Mouse (Mus musculus) urinary bladder, postnatal 14 days (tissue): ENCODE data around the gene Ercc4.
"Not testable (repeated sequence)": the region's sequence is repeated elsewhere in the genome, so short reads cannot be mapped to it uniquely, and the experiment has no call there.

Experiments used
- DNase-seq: peaks from one replicate; pipeline ENCODE4 v3.0.0; 2021; ENCODE audit warnings: low spot score

Gene Ercc4

DNA sequence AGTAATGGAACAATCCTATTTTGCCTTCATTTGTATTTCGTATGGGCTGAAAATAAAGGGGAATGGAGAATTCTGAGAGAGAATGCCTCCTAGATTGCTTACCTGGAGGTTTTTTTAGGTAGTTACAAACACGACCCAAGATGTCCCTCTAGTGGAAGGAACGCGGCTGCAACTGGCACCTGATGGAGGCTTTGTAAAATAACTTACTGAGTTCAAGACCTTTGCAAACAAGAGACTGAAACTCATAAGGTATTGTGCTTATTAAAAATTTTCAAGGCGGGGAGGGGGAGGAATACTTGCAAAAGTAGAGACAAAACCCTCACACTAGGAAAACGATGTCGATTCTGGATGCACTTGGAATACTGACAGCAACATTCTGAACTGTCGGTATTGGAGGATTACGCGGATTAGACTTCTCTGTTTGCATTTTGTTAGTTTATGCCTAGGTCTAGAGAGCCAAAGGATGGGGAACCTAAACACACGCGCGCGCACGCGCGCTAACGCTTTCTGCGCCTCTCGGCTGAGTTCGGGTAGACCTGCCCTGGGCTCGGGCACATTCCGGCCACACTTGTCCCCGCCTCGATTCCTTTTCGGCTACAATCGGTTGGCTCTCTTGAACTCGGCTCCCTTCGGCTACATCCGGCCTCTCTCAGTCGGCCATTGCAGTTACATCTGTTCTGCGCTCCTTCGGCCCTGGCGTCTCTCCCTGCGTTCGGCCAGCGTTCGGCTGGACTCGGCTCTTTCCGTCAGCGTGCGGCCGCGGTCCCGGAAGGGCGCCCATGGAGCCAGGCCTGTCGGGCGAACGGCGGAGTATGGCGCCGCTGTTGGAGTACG is at the start of gene Ercc4:
TSS of gene Ercc4 (plus strand) at position 529 of the 834 bp plus-strand sequence.
- DNase-seq, result peak; percentile 98

DNA sequence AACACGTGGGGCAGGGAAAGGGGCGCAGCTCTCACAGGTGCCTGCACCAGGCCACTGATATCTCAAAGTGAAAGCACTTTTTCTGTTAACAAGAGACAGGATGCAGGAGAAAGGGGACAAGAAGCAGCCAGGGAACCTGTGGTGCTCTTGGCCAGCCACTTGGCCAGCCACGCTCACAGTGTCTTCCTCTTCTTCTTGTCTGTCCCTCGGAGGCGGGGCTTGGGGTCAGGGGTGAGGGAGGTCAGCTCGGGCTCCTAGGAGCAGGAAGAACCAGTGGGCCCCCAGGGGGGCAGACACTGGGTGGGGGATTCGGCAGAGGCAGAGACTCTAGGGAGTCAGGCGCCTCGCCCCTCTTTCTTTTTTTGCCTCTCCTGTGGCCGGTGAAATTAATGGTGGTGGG is 48.4 kb upstream of the Ercc4 start:
- no peak for DNase-seq

DNA sequence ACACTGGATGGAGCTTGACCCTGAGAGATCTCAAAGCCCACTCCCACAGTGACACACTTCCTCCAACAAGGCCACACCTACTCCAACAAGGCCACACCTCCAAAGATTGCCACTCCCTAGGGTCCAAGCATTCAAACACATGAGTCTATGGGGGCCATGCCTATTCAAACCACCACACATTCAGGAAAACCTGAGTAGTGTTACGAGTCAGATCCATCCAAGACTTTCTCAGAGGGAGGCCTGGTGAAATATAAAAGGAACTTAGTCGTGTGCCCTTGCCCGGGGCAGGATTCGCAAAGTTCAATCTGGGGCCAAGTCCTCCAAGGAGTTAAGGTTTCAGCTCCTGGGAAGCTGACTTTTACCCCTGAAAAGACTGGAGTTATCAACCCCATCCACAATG is 35.3 kb upstream of the Ercc4 start:
- DNase-seq, result no peak

DNA sequence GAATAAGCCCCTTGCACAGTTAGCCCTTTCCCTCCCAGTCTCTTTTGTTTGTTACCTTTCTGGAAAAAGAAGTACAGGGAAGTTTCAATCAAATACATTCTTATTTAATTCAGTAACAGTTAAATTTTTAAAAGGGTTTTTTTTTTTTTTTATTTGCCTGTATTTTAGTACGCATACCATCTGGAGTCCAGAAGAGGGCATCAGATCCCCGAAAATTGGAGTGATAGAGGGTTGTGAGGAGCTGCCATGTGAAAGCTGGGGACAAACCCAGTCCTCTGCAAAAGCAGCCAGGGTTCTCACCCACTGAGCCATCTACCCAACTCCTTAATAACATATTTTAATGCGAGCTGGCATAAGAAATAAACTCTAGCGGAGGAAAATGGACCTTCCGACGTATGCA is 29.3 kb upstream of the Ercc4 start:
- DNase-seq, result no peak

DNA sequence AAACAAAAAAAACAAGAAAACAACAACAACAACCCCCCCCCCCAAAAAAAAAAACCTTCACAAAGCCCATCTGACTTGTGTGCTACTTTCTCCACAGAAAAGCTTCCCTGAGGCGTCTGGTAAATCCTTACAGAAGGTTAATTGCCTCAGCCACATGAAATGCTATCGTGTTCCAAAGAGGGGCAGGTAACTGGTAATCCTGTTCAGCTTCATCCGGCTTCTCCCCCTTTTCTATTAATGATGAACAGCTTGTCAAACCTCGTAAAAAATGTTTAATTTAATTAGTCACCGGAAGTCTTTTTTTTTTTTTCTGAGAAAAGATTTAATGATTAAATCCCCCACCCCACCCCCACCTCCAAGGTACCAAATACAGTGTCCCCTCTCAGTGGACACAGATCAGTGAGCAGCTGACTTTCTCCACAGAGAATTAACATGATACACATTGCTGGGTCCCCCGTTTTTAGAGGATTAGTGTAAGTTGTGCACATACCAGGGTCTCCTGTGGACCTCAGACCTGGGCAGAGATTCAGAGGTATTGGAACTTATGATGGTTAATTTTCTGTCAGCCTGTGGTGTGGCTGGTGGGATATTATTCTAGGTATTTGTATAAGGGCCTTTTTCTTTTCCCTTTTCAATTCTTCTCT is 26.2 kb upstream of the Ercc4 start:
- no peak for DNase-seq

DNA sequence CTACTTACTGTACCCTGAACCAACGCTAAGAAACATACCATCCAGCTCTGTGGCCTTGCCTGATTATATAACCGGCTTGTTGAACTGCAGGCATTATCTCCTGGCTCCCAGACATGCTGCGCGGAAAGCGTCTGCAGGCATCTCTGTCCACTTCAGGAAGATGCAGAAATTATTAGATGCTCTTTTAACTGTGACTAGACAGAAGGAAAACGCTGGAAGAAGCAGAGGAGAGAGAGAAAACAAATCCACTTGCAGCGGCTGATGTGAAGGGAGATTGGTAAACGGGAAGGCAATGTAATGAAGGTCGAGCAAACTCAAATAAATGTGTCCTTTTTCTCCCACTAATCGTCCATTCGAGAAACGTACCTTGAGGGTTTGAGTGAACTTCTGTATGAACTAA is 1.1 kb upstream of the Ercc4 start:
- DNase-seq, result no peak

DNA sequence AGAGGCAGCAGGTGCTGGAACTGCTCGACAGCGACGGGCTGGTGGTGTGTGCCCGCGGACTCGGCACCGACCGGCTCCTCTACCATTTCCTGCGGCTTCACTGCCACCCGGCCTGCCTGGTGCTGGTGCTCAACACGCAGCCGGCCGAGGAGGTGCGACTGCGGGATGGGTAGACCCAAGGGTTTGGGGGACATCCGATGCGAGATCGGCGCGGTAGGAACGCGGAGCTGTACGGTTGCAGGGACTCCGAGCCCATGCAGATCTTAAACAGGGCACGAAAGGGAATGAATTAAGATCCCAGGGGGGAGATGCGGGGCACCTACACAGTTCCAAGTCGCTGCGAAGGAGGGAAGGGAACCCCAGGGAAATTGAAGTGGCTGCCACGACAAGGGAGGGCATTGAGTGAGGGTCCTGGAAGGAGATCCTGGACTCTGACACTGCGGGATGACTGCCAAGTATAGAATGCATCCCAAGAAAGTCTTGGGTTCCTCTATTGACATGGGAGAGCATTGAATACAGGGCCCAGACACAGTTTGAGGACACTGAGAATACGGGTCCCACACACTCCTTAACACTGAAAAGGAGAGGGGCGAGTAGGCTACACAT is 609 bp downstream of the Ercc4 start:
- DNase-seq, result no peak

DNA sequence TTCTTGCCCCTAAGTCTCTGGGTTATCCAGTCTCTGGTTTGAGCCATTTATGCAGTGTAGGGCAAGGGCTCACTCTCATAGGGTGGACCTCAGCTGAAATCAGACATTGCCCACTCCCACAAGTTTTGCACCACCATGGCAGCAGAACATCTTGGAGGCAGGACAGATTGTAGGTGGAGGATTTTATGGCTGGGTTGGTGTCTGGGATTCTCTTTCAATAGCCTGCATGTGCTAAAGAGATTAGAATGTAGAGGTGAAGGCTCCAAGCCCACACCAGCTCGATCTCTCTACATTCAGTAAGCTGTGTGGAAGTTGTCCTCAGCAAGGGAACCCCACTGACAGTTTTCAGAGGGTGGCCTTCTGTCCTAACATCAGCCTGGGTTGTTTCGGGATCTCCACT is 5.3 kb downstream of the Ercc4 start:
- DNase-seq, result no peak

DNA sequence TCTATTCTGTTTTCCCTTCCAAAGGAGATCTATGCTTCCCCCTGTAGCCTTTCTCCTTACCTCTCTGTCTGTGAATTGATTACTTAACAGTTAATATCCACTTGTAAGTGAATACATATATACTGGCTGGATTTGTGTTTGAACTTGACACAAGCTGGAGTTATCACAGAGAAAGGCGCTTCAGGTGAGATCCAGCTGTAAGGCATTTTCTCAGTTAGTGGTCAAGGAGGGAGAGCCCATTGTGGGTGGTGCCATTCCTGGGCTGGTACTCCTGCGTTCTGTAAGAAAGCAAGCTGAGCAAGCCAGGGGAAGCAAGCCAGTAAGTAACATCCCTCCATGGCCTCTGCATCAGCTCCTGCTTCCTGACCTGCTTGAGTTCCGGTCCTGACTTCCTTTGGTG is 6.0 kb downstream of the Ercc4 start:
- not testable (repeated sequence) for DNase-seq

DNA sequence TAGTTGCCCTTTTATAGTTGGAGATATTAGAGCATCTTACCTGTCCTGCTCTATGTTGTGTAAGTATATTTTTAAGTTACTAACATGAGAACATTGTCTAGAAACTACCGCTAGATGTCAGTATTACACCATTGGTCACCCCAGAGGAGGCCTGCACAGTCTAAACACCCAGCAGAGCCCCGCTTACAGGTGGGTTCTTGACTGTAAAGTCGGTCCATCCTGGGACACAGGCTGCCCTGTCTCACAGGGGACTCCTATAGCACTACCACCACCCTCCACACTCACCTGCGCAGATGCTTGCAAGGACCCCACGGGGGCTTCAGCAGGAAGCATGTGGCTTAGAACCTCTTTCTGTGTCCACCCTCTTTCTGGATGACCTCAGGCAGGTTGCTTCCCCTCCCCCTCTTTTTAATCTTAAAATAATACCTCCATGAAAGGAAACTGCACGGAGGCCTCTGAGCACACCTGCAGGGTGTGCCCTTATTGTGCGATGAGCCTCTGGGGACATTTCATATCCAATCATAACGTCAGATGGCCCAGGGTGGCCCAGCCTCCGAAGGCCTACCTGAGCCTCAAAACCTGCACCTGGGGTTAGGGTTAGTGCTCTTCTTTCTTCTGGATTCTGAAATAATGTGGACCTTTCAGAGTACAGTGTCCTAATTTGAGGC is 7.9 kb downstream of the Ercc4 start:
- DNase-seq, result peak; percentile 22

DNA sequence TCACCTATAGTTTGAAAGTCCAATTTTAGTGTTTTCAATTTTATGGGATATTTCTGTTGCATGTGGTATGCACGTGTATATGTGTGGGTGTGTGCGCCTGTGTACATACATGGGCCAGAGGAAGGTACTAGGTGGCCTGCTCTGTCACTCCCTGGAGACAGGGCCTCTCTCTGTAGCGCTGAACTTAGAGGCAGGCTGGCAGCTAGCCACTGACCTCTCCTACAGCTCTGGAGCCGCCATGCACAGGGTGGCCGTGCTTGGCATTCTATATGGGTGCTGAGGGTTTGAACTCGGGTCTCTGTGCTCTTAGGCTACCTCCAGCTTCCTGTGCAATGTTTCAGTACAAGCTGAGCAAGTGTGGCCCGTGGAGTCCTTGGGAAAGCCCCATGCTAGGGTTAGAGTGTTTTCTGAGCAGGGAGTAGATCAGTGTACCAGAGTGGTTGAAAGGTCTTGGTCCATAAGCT is 8.5 kb downstream of the Ercc4 start:
- no peak for DNase-seq

DNA sequence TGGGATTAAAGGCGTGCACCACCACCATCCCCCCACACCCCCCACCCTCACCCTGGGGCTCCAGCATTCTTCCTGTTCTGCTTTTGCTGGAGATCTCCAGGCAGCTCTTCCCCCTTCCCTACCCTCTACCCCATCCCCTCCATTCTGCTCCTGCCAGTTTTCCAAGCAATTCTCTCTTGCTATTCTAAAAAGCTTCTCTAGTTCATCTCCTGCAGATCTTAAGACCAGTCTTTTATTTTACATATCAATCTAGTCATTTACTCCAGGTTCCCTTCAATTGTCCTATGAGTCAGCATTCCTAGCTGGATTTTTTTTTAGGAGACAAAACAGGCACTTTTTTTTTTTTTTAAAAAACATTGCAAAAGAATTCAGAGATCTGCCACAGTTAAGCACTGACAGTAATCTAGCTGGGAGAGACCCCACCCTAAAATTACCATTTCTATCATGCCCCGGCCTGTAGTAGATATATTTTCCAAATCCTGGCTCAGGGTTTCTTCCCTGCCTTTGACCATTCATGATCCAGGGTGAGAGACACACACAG is 9.3 kb downstream of the Ercc4 start:
- DNase-seq, result no peak

DNA sequence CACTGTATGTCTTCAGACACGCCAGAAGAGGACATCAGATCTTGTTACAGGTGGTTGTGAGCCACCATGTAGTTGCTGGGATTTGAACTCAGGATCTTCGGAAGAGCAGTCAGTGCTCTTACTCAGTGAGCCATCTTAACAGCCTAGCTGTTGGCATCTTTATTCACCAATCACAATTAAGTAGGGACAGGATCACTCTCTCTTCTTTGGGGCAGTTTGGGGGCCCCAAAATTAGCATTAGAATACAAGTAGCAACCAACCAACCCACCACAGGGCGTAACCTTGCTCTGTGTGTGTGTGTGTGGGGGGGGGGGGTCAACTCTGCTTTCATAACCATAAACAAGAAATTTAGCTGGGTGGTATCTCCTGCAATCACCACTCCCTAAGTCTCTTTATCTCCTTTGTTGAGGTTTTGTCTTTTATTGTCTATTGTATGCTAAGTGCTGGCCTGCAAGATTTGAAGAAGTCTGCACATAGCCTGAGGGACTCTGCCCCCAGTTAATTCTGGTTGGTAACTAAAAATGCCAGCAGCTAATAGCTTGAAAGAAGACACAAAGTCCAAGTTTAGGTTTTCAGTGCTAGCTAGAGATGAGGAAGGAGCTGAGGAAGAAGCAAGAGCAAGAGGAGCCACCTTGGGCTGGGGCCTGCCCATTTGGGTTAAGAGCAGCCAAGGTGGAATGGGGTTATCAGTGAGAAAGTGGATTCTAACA is 10.3 kb downstream of the Ercc4 start:
- DNase-seq, result no peak

DNA sequence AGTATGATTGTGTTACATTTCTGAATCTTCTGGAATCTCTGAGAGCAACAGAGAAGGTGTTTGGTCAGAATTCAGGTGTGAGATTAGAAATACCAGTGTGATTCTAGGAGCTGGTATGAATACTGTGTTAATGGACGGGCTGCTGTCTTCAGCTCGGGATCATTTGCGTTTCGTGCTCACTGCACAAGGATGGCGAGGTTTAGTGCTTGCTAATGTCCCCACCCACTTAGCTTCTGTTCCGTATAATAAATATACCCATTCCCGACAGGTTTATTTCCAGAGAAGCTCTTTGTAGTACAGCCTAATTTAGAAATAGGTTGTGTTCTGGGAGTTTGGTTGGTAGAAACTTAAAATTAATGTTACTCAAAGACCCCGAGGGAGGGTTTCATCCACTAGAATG is 15.9 kb downstream of the Ercc4 start:
- no peak for DNase-seq

DNA sequence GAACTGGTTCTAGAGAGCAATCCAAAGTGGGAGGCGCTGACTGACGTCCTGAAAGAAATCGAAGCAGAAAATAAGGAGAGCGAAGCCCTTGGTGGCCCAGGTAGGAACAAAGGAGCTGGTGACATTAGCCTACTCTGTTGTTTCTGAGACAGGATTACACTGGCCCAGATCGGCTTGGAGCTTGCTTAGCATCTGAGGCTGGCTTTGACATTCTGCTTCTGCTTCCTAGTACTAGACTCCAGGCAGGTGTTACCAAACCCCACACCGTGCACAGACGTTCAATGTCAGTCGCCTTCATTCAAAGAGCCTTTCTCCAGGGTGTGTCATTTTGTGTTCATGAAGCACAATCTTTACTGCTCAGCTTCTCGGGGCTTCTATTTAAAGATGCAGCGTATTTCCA is 18.1 kb downstream of the Ercc4 start:
- DNase-seq, result no peak

DNA sequence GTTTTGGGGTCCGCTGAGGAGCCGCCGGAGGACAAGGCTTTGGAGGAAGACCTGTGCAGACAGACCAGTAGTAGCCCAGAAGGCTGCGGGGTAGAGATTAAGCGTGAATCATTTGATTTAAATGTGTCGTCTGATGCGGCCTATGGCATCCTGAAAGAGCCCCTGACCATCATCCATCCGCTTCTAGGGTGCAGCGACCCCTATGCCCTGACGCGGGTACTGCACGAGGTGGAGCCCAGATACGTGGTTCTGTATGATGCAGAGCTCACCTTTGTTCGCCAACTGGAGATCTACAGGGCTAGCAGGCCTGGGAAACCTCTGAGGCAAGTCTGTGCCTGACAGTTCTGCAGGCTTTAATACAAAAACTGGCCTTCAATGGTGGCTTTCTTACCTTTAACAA is 20.9 kb downstream of the Ercc4 start:
- peak; percentile 21 for DNase-seq

DNA sequence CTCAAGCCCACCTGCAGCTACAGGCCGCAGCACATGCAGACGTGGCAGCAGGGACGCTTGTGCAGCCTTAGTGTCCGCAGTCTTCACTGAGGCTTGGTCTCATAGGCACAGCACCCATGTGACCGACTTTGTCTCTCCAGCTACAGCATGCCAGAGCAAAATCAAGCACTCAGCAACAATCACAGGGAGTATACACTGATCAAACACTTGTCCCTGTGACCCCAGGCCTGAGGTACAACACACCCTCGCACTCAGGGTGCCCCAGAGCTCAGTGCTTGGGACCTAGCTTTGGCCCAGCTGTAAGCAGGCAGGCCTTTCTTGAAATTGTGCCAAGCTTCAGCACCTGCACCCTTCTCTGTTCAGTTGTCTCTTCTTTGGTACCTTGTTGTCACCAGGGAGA is 31.7 kb downstream of the Ercc4 start:
- no peak for DNase-seq

DNA sequence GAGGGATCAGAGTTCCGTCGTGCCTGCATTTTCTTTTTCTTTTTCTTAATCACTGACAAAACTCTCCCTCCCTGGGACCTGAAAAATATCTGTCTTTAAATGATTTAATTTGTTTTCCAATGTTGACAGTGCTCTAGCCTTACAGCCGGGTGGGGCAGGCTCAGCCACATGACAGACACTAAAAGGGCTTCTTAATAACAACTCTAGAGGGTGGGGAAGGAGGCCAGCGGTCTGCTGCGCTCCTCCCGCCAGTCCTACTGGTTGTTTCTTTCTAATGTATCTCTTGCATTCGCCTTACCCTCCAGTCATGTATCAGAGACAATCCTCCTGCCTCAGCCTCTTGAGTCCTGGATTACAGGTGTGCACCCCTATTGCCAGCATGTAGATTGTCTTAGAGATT is 34.4 kb downstream of the Ercc4 start:
- no peak for DNase-seq

DNA sequence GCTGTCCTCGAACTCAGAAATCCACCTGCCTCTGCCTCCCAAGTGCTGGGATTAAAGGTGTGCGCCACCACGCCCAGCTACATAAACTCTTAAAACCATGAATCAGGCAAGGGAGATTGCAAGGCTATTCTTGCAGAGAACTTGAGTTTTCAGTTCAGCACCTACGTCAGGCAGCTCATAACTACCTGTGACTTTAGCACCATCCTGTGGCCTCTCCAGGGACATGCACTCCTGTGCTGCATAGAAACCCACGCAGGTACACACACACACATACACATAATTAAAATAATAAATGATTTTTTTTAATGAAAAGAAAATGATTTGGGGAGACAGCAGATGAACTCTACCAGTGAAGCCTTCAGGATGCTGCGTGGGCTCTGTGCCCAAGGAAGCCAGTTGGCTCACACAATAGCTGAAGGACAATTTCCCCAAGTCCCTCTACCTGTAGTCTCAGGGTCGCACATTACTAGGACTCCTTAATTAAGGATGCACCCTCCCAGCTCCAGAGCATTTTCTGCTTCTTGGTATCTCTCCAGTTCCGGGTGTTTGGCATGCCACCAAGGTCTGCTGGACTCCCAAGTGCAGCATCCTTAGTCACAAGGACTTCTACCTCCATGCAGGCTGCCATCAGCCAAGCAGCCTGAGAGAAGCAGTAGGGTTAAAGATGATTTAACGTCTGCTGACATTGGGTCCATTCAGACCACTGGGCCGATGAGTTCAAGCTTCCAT is 35.4 kb downstream of the Ercc4 start:
- DNase-seq, result no peak

DNA sequence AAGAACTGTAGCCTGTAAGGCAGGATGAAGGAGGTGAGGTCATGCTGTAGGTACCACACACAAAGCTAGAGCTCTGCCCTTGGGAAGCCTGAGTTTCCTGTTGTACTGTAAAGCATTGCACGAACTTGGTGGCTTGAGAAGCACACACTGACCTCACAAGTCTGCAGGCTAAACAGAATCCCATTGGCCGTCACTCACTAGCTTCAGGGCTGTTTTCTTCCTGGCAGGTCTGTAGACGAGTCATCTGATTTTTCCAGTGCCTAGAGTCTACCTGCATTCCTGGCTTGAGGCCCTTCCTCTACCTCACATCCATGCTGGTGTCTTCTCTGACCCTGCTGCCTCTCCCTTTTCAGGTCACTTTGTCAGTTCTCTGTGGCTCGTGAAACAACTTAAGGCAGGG is 36.7 kb downstream of the Ercc4 start:
- DNase-seq, result no peak
